Mouse (Mus musculus): ENCODE results near the gene Pla2g2f. TPM values are rescaled to one million over a fixed set of nuclear protein-coding genes. Genes with fewer than 3 reads are reported as not detected.

The Pla2g2f gene
- polyA plus RNA-seq, 1 experiment from 2014 or later: not detected

- Histone ChIP-seq H3K27me3 (replicated peaks; ENCODE audit: control insufficient read depth, insufficient read depth, low read length) (no peaks in the 10 kb centered on the region), H3K4me1 (replicated peaks; ENCODE audit: control insufficient read depth, insufficient read depth, low read length) (no peaks in the 10 kb centered on the region), H3K9ac (ENCODE audit: low read depth, low read length) (no peak overlapping the region), H3K4me2 (no peak overlapping the region), H3K4me3 (ENCODE audit: low read depth, low read length) (no peak overlapping the region), H3K9me3 (ENCODE audit: control insufficient read depth, low read length) (no peaks in the 10 kb centered on the region), H3K36me3 (ENCODE audit: control insufficient read depth, insufficient read depth, low read length) (no peaks in the 10 kb centered on the region), H3K27ac (ENCODE audit: low read depth, low read length) (no peak overlapping the region)
- ATAC-seq (replicated peaks; ENCODE audit: low FRiP score) (no peak), DNase-seq (ENCODE audit: low spot score) (no peak)
- WGBS: 70% methylated on average over 3 of the region's 3 CpGs
These were observed 3.8 kb downstream of the Pla2g2f start for GRCm38 (mm10) chr4:138753608-138754007.

- 86% methylated on average over 6 of the region's 6 CpGs for WGBS
- no peaks in the 10 kb centered on the region for H3K36me3 ChIP-seq (ENCODE audit: control insufficient read depth, insufficient read depth, low read length)
- H3K4me1 ChIP-seq (replicated peaks; ENCODE audit: control insufficient read depth, insufficient read depth, low read length): no peaks in the 10 kb centered on the region
- ATAC-seq (replicated peaks; ENCODE audit: low FRiP score) (no peak), DNase-seq (ENCODE audit: low spot score) (no peak)
- H3K27me3 ChIP-seq (replicated peaks; ENCODE audit: control insufficient read depth, insufficient read depth, low read length): no peaks in the 10 kb centered on the region
- H3K4me3 ChIP-seq (ENCODE audit: low read depth, low read length): no peak overlapping the region
- H3K27ac ChIP-seq (ENCODE audit: low read depth, low read length): no peak overlapping the region
- no peak overlapping the region for H3K9ac ChIP-seq (ENCODE audit: low read depth, low read length)
- H3K4me2 ChIP-seq: no peak overlapping the region
- no peaks in the 10 kb centered on the region for H3K9me3 ChIP-seq (ENCODE audit: control insufficient read depth, low read length)
These were observed 4.8 kb downstream of the Pla2g2f start for GRCm38 (mm10) chr4:138752603-138753002.

- no peak overlapping the region for H3K4me3 ChIP-seq (ENCODE audit: low read depth, low read length)
- no peak for DNase-seq (ENCODE audit: low spot score)
- H3K9me3 ChIP-seq (ENCODE audit: control insufficient read depth, low read length): no peaks in the 10 kb centered on the region
- ATAC-seq (replicated peaks; ENCODE audit: low FRiP score): no peak
- no peaks in the 10 kb centered on the region for H3K36me3 ChIP-seq (ENCODE audit: control insufficient read depth, insufficient read depth, low read length)
- no peak overlapping the region for H3K4me2 ChIP-seq
- H3K4me1 ChIP-seq (replicated peaks; ENCODE audit: control insufficient read depth, insufficient read depth, low read length): no peaks in the 10 kb centered on the region
- H3K27ac ChIP-seq (ENCODE audit: low read depth, low read length): no peak overlapping the region
- H3K27me3 ChIP-seq (replicated peaks; ENCODE audit: control insufficient read depth, insufficient read depth, low read length): no peaks in the 10 kb centered on the region; the same call in 1 of the 2 replicates
- 46% methylated on average over 8 of the region's 8 CpGs for WGBS
- H3K9ac ChIP-seq (ENCODE audit: low read depth, low read length): no peak overlapping the region
These were observed 8.9 kb downstream of the Pla2g2f start for GRCm38 (mm10) chr4:138748369-138749072.

GRCm38 (mm10) chr4:138747851-138748250, 9.6 kb downstream of the Pla2g2f start:
- no peak overlapping the region for H3K4me2 ChIP-seq
- DNase-seq (ENCODE audit: low spot score) (no peak), ATAC-seq (replicated peaks; ENCODE audit: low FRiP score) (no peak; the same call in 1 of the 2 replicates)
- no peaks in the 10 kb centered on the region; the same call in 1 of the 2 replicates for H3K27me3 ChIP-seq (replicated peaks; ENCODE audit: control insufficient read depth, insufficient read depth, low read length)
- H3K9ac ChIP-seq (ENCODE audit: low read depth, low read length): no peak overlapping the region
- H3K27ac ChIP-seq (ENCODE audit: low read depth, low read length): no peak overlapping the region
- H3K36me3 ChIP-seq (ENCODE audit: control insufficient read depth, insufficient read depth, low read length): no peaks in the 10 kb centered on the region
- no peaks in the 10 kb centered on the region for H3K4me1 ChIP-seq (replicated peaks; ENCODE audit: control insufficient read depth, insufficient read depth, low read length)
- no peaks in the 10 kb centered on the region for H3K9me3 ChIP-seq (ENCODE audit: control insufficient read depth, low read length)
- 65% methylated on average over 10 of the region's 10 CpGs for WGBS
- H3K4me3 ChIP-seq (ENCODE audit: low read depth, low read length): no peak overlapping the region

GRCm38 (mm10) chr4:138746866-138747265, 10.6 kb downstream of the Pla2g2f start:
- Histone ChIP-seq H3K36me3 (ENCODE audit: control insufficient read depth, insufficient read depth, low read length) (no peaks in the 10 kb centered on the region), H3K9ac (ENCODE audit: low read depth, low read length) (no peak overlapping the region), H3K4me2 (no peak overlapping the region), H3K4me1 (replicated peaks; ENCODE audit: control insufficient read depth, insufficient read depth, low read length) (no peaks in the 10 kb centered on the region), H3K27me3 (replicated peaks; ENCODE audit: control insufficient read depth, insufficient read depth, low read length) (no peaks in the 10 kb centered on the region; the same call in 1 of the 2 replicates), H3K4me3 (ENCODE audit: low read depth, low read length) (no peak overlapping the region), H3K27ac (ENCODE audit: low read depth, low read length) (no peak overlapping the region), H3K9me3 (ENCODE audit: control insufficient read depth, low read length) (no peaks in the 10 kb centered on the region)
- no peak for DNase-seq (ENCODE audit: low spot score)
- no peak for ATAC-seq (replicated peaks; ENCODE audit: low FRiP score)
- WGBS: 85% methylated on average over 9 of the region's 9 CpGs

GRCm38 (mm10) chr4:138745884-138746283, 11.5 kb downstream of the Pla2g2f start:
- H3K4me3 ChIP-seq (ENCODE audit: low read depth, low read length): no peak overlapping the region
- DNase-seq (ENCODE audit: low spot score) (no peak), ATAC-seq (replicated peaks; ENCODE audit: low FRiP score) (no peak)
- 59% methylated on average over 4 of the region's 4 CpGs for WGBS
- H3K27me3 ChIP-seq (replicated peaks; ENCODE audit: control insufficient read depth, insufficient read depth, low read length): no peaks in the 10 kb centered on the region; the same call in 1 of the 2 replicates
- H3K36me3 ChIP-seq (ENCODE audit: control insufficient read depth, insufficient read depth, low read length): no peaks in the 10 kb centered on the region
- no peaks in the 10 kb centered on the region for H3K9me3 ChIP-seq (ENCODE audit: control insufficient read depth, low read length)
- no peak overlapping the region for H3K27ac ChIP-seq (ENCODE audit: low read depth, low read length)
- H3K4me2 ChIP-seq: no peak overlapping the region
- no peak overlapping the region for H3K9ac ChIP-seq (ENCODE audit: low read depth, low read length)
- no peaks in the 10 kb centered on the region for H3K4me1 ChIP-seq (replicated peaks; ENCODE audit: control insufficient read depth, insufficient read depth, low read length)

GRCm38 (mm10) chr4:138739136-138739851, 18.1 kb downstream of the Pla2g2f start:
- no peak for DNase-seq (ENCODE audit: low spot score)

GRCm38 (mm10) chr4:138737031-138737430, 20.4 kb downstream of the Pla2g2f start, which contains the start of gene Ubxn10:
TSS of gene Ubxn10 (minus strand) at chr4:138737167.
- no peaks in the 10 kb centered on the region for H3K27me3 ChIP-seq (replicated peaks; ENCODE audit: control insufficient read depth, insufficient read depth, low read length)
- ATAC-seq (replicated peaks; ENCODE audit: low FRiP score): no peak
- H3K4me1 ChIP-seq (replicated peaks; ENCODE audit: control insufficient read depth, insufficient read depth, low read length): no peaks in the 10 kb centered on the region
- H3K9ac ChIP-seq (ENCODE audit: low read depth, low read length): no peak within 1 kb of the TSS
- no peak within 1 kb of the TSS for H3K4me2 ChIP-seq
- no peak for DNase-seq (ENCODE audit: low spot score)
- WGBS: 65% methylated on average over 7 of the region's 7 CpGs
- no peaks in the 10 kb centered on the region for H3K9me3 ChIP-seq (ENCODE audit: control insufficient read depth, low read length)
- H3K36me3 ChIP-seq (ENCODE audit: control insufficient read depth, insufficient read depth, low read length): no peaks in the 10 kb centered on the region
- H3K4me3 ChIP-seq (ENCODE audit: low read depth, low read length): no peak within 1 kb of the TSS
- H3K27ac ChIP-seq (ENCODE audit: low read depth, low read length): no peak within 1 kb of the TSS

More at GRCm38 (mm10) chr4:138739136-138739851, 18.1 kb downstream of the Pla2g2f start:
- H3K27ac ChIP-seq (ENCODE audit: low read depth, low read length): no peak overlapping the region
- no peak overlapping the region for H3K9ac ChIP-seq (ENCODE audit: low read depth, low read length)
- H3K36me3 ChIP-seq (ENCODE audit: control insufficient read depth, insufficient read depth, low read length): no peaks in the 10 kb centered on the region
- WGBS: 25% methylated on average over 7 of the region's 7 CpGs
- ATAC-seq (replicated peaks; ENCODE audit: low FRiP score): no peak
- H3K27me3 ChIP-seq (replicated peaks; ENCODE audit: control insufficient read depth, insufficient read depth, low read length): no peaks in the 10 kb centered on the region
- no peaks in the 10 kb centered on the region for H3K4me1 ChIP-seq (replicated peaks; ENCODE audit: control insufficient read depth, insufficient read depth, low read length)
- H3K9me3 ChIP-seq (ENCODE audit: control insufficient read depth, low read length): no peaks in the 10 kb centered on the region
- H3K4me2 ChIP-seq: no peak overlapping the region
- H3K4me3 ChIP-seq (ENCODE audit: low read depth, low read length): no peak overlapping the region
